Mouse (Mus musculus): ENCODE measurements at regions not wholly inside any gene's neighbourhood (a gene's known extent, or its start where the extent isn't known, plus 50 kb on each side); places are given as distances from the start of the nearest gene placed in this dataset.
A peak's percentile ranks its signal among the peaks of the same experiment; 100 is the strongest.

GRCm38 (mm10) chr4:105305931-105306330 lies 148.8 kb downstream of the Plpp3 start:
- no peak for TF ChIP-seq POLR2A (IDR thresholded peaks at IDR 0.05; ENCODE audit: borderline replicate concordance, extremely low read depth, insufficient read depth, insufficient read length, poor library complexity, severe bottlenecking)
- TF ChIP-seq CTCF (IDR thresholded peaks at IDR 0.05; ENCODE audit: borderline replicate concordance, extremely low read depth, insufficient read depth, insufficient read length), result no peak
- no peak for DNase-seq (ENCODE audit: low read depth)

- DNase-seq (ENCODE audit: low read depth), result no peak
- TF ChIP-seq CTCF (IDR thresholded peaks at IDR 0.05; ENCODE audit: borderline replicate concordance, extremely low read depth, insufficient read depth, insufficient read length), result no peak
- no peak for TF ChIP-seq POLR2A (IDR thresholded peaks at IDR 0.05; ENCODE audit: borderline replicate concordance, extremely low read depth, insufficient read depth, insufficient read length, poor library complexity, severe bottlenecking)
Observed at GRCm38 (mm10) chr4:105307356-105307755, 150.2 kb downstream of the Plpp3 start.

- DNase-seq (ENCODE audit: low read depth), result no peak
- TF ChIP-seq POLR2A (IDR thresholded peaks at IDR 0.05; ENCODE audit: borderline replicate concordance, extremely low read depth, insufficient read depth, insufficient read length, poor library complexity, severe bottlenecking) (no peak), CTCF (IDR thresholded peaks at IDR 0.05; ENCODE audit: borderline replicate concordance, extremely low read depth, insufficient read depth, insufficient read length) (no peak)
Observed at GRCm38 (mm10) chr4:105307905-105308304, 150.8 kb downstream of the Plpp3 start.

GRCm38 (mm10) chr4:105308971-105309488 lies 151.9 kb downstream of the Plpp3 start:
- DNase-seq (ENCODE audit: low read depth), result no peak
- TF ChIP-seq POLR2A (IDR thresholded peaks at IDR 0.05; ENCODE audit: borderline replicate concordance, extremely low read depth, insufficient read depth, insufficient read length, poor library complexity, severe bottlenecking), result no peak

GRCm38 (mm10) chr4:105312643-105313042 lies 155.5 kb downstream of the Plpp3 start:
- TF ChIP-seq POLR2A (IDR thresholded peaks at IDR 0.05; ENCODE audit: borderline replicate concordance, extremely low read depth, insufficient read depth, insufficient read length, poor library complexity, severe bottlenecking), result no peak
- no peak for TF ChIP-seq CTCF (IDR thresholded peaks at IDR 0.05; ENCODE audit: borderline replicate concordance, extremely low read depth, insufficient read depth, insufficient read length)
- no peak for DNase-seq (ENCODE audit: low read depth)

GRCm38 (mm10) chr4:105313151-105313818 lies 156.1 kb downstream of the Plpp3 start:
- no peak for TF ChIP-seq POLR2A (IDR thresholded peaks at IDR 0.05; ENCODE audit: borderline replicate concordance, extremely low read depth, insufficient read depth, insufficient read length, poor library complexity, severe bottlenecking)
- TF ChIP-seq CTCF (IDR thresholded peaks at IDR 0.05; ENCODE audit: borderline replicate concordance, extremely low read depth, insufficient read depth, insufficient read length), result no peak
- no peak for DNase-seq (ENCODE audit: low read depth)

- DNase-seq (ENCODE audit: low read depth), result no peak
- no peak for TF ChIP-seq CTCF (IDR thresholded peaks at IDR 0.05; ENCODE audit: borderline replicate concordance, extremely low read depth, insufficient read depth, insufficient read length)
Observed at GRCm38 (mm10) chr4:105315095-105315494, 157.9 kb downstream of the Plpp3 start.

- TF ChIP-seq POLR2A (IDR thresholded peaks at IDR 0.05; ENCODE audit: borderline replicate concordance, extremely low read depth, insufficient read depth, insufficient read length, poor library complexity, severe bottlenecking) (no peak), CTCF (IDR thresholded peaks at IDR 0.05; ENCODE audit: borderline replicate concordance, extremely low read depth, insufficient read depth, insufficient read length) (peak; percentile 23; the same call in 1 of the 2 replicates)
- DNase-seq (ENCODE audit: low read depth), result no peak
Observed at GRCm38 (mm10) chr4:105316478-105317206, 159.5 kb downstream of the Plpp3 start.

GRCm38 (mm10) chr4:105318421-105318820 lies 161.3 kb downstream of the Plpp3 start:
- TF ChIP-seq CTCF (IDR thresholded peaks at IDR 0.05; ENCODE audit: borderline replicate concordance, extremely low read depth, insufficient read depth, insufficient read length), result no peak
- no peak for TF ChIP-seq POLR2A (IDR thresholded peaks at IDR 0.05; ENCODE audit: borderline replicate concordance, extremely low read depth, insufficient read depth, insufficient read length, poor library complexity, severe bottlenecking)
- DNase-seq (ENCODE audit: low read depth), result no peak

- no peak for DNase-seq (ENCODE audit: low read depth)
- no peak for TF ChIP-seq POLR2A (IDR thresholded peaks at IDR 0.05; ENCODE audit: borderline replicate concordance, extremely low read depth, insufficient read depth, insufficient read length, poor library complexity, severe bottlenecking)
- TF ChIP-seq CTCF (IDR thresholded peaks at IDR 0.05; ENCODE audit: borderline replicate concordance, extremely low read depth, insufficient read depth, insufficient read length), result no peak
Observed at GRCm38 (mm10) chr4:105323446-105323845, 166.3 kb downstream of the Plpp3 start.

GRCm38 (mm10) chr4:105326989-105327388 lies 169.8 kb downstream of the Plpp3 start:
- TF ChIP-seq POLR2A (IDR thresholded peaks at IDR 0.05; ENCODE audit: borderline replicate concordance, extremely low read depth, insufficient read depth, insufficient read length, poor library complexity, severe bottlenecking) (no peak), CTCF (IDR thresholded peaks at IDR 0.05; ENCODE audit: borderline replicate concordance, extremely low read depth, insufficient read depth, insufficient read length) (no peak)
- DNase-seq (ENCODE audit: low read depth), result no peak

Data from brain, embryonic 14.5 days (tissue).